Mouse (Mus musculus): Measurements from ENCODE around the gene Slc5a10. TPM values are rescaled to one million over a fixed set of nuclear protein-coding genes. Genes with fewer than 3 reads are reported as not detected.

Gene Slc5a10
- 0.08 and 0.11 TPM in 2 replicates for polyA plus RNA-seq (2016; fragmentation: Nextera tagmentation; extraction: Ambion mirVana)

- Histone ChIP-seq H3K4me3 (no peak within 1 kb of the TSS), H3K36me3 (no peaks in the 10 kb centered on the region), H3K9me3 (replicated peaks) (no peaks in the 10 kb centered on the region), H3K27ac (no peak within 1 kb of the TSS), H3K4me1 (no peaks in the 10 kb centered on the region), H3K27me3 (ENCODE audit: low read depth, poor library complexity, severe bottlenecking) (no peaks in the 10 kb centered on the region)
- no peak for DNase-seq (ENCODE audit: low spot score)
- WGBS: 89% methylated on average over 3 of the region's 3 CpGs
Measured at GRCm38 (mm10) chr11:61720636-61721035, at the start of gene Slc5a10. Gene Slc5a10, minus strand, starts transcription at chr11:61720826.

GRCm38 (mm10) chr11:61761584-61762407, 41.2 kb upstream of the Slc5a10 start, which contains the start of gene Prpsap2:
Gene Prpsap2, minus strand, starts transcription at chr11:61762088.
- no peaks in the 10 kb centered on the region for H3K9me3 ChIP-seq (replicated peaks)
- peak within 1 kb of the TSS; percentile 70 for H3K4me3 ChIP-seq
- H3K36me3 ChIP-seq: peaks cover 19% of the 10 kb centered on the region
- peak within 1 kb of the TSS; percentile 92 for H3K27ac ChIP-seq
- peak; percentile 99 for DNase-seq (ENCODE audit: low spot score)
- under 1% methylated on average over 51 of the region's 51 CpGs for WGBS
- no peaks in the 10 kb centered on the region for H3K27me3 ChIP-seq (ENCODE audit: low read depth, poor library complexity, severe bottlenecking)
- peaks cover 7% of the 10 kb centered on the region for H3K4me1 ChIP-seq

GRCm38 (mm10) chr11:61760518-61760917, 39.9 kb upstream of the Slc5a10 start:
- no peak overlapping the region for H3K27ac ChIP-seq
- H3K4me1 ChIP-seq: peaks cover 7% of the 10 kb centered on the region
- H3K36me3 ChIP-seq: peaks cover 32% of the 10 kb centered on the region
- H3K9me3 ChIP-seq (replicated peaks): no peaks in the 10 kb centered on the region
- no peak for DNase-seq (ENCODE audit: low spot score)
- H3K27me3 ChIP-seq (ENCODE audit: low read depth, poor library complexity, severe bottlenecking): no peaks in the 10 kb centered on the region
- WGBS: 76% methylated on average over 5 of the region's 5 CpGs
- H3K4me3 ChIP-seq: peak overlapping the region; percentile 70

- no peak overlapping the region for H3K4me3 ChIP-seq
- H3K36me3 ChIP-seq: peaks cover 61% of the 10 kb centered on the region
- no peaks in the 10 kb centered on the region for H3K27me3 ChIP-seq (ENCODE audit: low read depth, poor library complexity, severe bottlenecking)
- no peaks in the 10 kb centered on the region for H3K9me3 ChIP-seq (replicated peaks)
- 93% methylated on average over 2 of the region's 2 CpGs for WGBS
- H3K4me1 ChIP-seq: peaks cover 7% of the 10 kb centered on the region
- DNase-seq (ENCODE audit: low spot score): no peak
- no peak overlapping the region for H3K27ac ChIP-seq
Measured at GRCm38 (mm10) chr11:61757151-61757550, 36.5 kb upstream of the Slc5a10 start.

- H3K4me3 ChIP-seq: no peak overlapping the region
- peaks cover 94% of the 10 kb centered on the region for H3K36me3 ChIP-seq
- 84% methylated on average over 5 of the region's 5 CpGs for WGBS
- H3K27me3 ChIP-seq (ENCODE audit: low read depth, poor library complexity, severe bottlenecking): no peaks in the 10 kb centered on the region
- no peaks in the 10 kb centered on the region for H3K9me3 ChIP-seq (replicated peaks)
- no peak for DNase-seq (ENCODE audit: low spot score)
- H3K27ac ChIP-seq: no peak overlapping the region
- H3K4me1 ChIP-seq: no peaks in the 10 kb centered on the region
Measured at GRCm38 (mm10) chr11:61751612-61752011, 31.0 kb upstream of the Slc5a10 start.

- no peak for DNase-seq (ENCODE audit: low spot score)
- H3K4me3 ChIP-seq: no peak overlapping the region
- H3K4me1 ChIP-seq: no peaks in the 10 kb centered on the region
- peaks cover 96% of the 10 kb centered on the region for H3K36me3 ChIP-seq
- H3K27me3 ChIP-seq (ENCODE audit: low read depth, poor library complexity, severe bottlenecking): no peaks in the 10 kb centered on the region
- no peak overlapping the region for H3K27ac ChIP-seq
- no peaks in the 10 kb centered on the region for H3K9me3 ChIP-seq (replicated peaks)
- 78% methylated on average over 3 of the region's 3 CpGs for WGBS
Measured at GRCm38 (mm10) chr11:61747161-61747560, 26.5 kb upstream of the Slc5a10 start.

- peaks cover 96% of the 10 kb centered on the region for H3K36me3 ChIP-seq
- no peaks in the 10 kb centered on the region for H3K27me3 ChIP-seq (ENCODE audit: low read depth, poor library complexity, severe bottlenecking)
- H3K4me1 ChIP-seq: no peaks in the 10 kb centered on the region
- WGBS: 95% methylated on average over 9 of the region's 9 CpGs
- no peaks in the 10 kb centered on the region for H3K9me3 ChIP-seq (replicated peaks)
- no peak overlapping the region for H3K27ac ChIP-seq
- H3K4me3 ChIP-seq: no peak overlapping the region
- no peak for DNase-seq (ENCODE audit: low spot score)
Measured at GRCm38 (mm10) chr11:61745781-61746180, 25.2 kb upstream of the Slc5a10 start.

GRCm38 (mm10) chr11:61744460-61744859, 23.8 kb upstream of the Slc5a10 start:
- H3K27me3 ChIP-seq (ENCODE audit: low read depth, poor library complexity, severe bottlenecking): no peaks in the 10 kb centered on the region
- no peak overlapping the region for H3K4me3 ChIP-seq
- no peaks in the 10 kb centered on the region for H3K9me3 ChIP-seq (replicated peaks)
- WGBS: 73% methylated on average over 3 of the region's 3 CpGs
- no peaks in the 10 kb centered on the region for H3K4me1 ChIP-seq
- H3K36me3 ChIP-seq: peaks cover 96% of the 10 kb centered on the region
- no peak for DNase-seq (ENCODE audit: low spot score)
- no peak overlapping the region for H3K27ac ChIP-seq

- H3K27ac ChIP-seq: no peak overlapping the region
- DNase-seq (ENCODE audit: low spot score): no peak
- no peaks in the 10 kb centered on the region for H3K4me1 ChIP-seq
- no peaks in the 10 kb centered on the region for H3K27me3 ChIP-seq (ENCODE audit: low read depth, poor library complexity, severe bottlenecking)
- 82% methylated on average over 3 of the region's 3 CpGs for WGBS
- peaks cover 96% of the 10 kb centered on the region for H3K36me3 ChIP-seq
- no peaks in the 10 kb centered on the region for H3K9me3 ChIP-seq (replicated peaks)
- H3K4me3 ChIP-seq: no peak overlapping the region
Measured at GRCm38 (mm10) chr11:61743768-61744167, 23.1 kb upstream of the Slc5a10 start.

- WGBS: 95% methylated on average over 1 of the region's 1 CpGs
- Histone ChIP-seq H3K27ac (no peak overlapping the region), H3K9me3 (replicated peaks) (no peaks in the 10 kb centered on the region), H3K36me3 (peaks cover 99% of the 10 kb centered on the region), H3K27me3 (ENCODE audit: low read depth, poor library complexity, severe bottlenecking) (no peaks in the 10 kb centered on the region), H3K4me3 (no peak overlapping the region), H3K4me1 (no peaks in the 10 kb centered on the region)
- DNase-seq (ENCODE audit: low spot score): no peak
Measured at GRCm38 (mm10) chr11:61740500-61740899, 19.9 kb upstream of the Slc5a10 start.

- H3K27ac ChIP-seq: no peak overlapping the region
- H3K36me3 ChIP-seq: peaks cover 100% of the 10 kb centered on the region
- no peak for DNase-seq (ENCODE audit: low spot score)
- H3K9me3 ChIP-seq (replicated peaks): no peaks in the 10 kb centered on the region
- no peaks in the 10 kb centered on the region for H3K27me3 ChIP-seq (ENCODE audit: low read depth, poor library complexity, severe bottlenecking)
- no peaks in the 10 kb centered on the region for H3K4me1 ChIP-seq
- no peak overlapping the region for H3K4me3 ChIP-seq
- 98% methylated on average over 1 of the region's 1 CpGs for WGBS
Measured at GRCm38 (mm10) chr11:61737290-61737689, 16.7 kb upstream of the Slc5a10 start.

- H3K27ac ChIP-seq: no peak overlapping the region
- H3K4me3 ChIP-seq: no peak overlapping the region
- DNase-seq (ENCODE audit: low spot score): no peak
- WGBS: 95% methylated on average over 7 of the region's 7 CpGs
- peaks cover 96% of the 10 kb centered on the region for H3K36me3 ChIP-seq
- no peaks in the 10 kb centered on the region for H3K27me3 ChIP-seq (ENCODE audit: low read depth, poor library complexity, severe bottlenecking)
- no peaks in the 10 kb centered on the region for H3K4me1 ChIP-seq
- no peaks in the 10 kb centered on the region for H3K9me3 ChIP-seq (replicated peaks)
Measured at GRCm38 (mm10) chr11:61732672-61733071, 12.0 kb upstream of the Slc5a10 start.

- Histone ChIP-seq H3K4me1 (no peaks in the 10 kb centered on the region), H3K27me3 (ENCODE audit: low read depth, poor library complexity, severe bottlenecking) (no peaks in the 10 kb centered on the region), H3K36me3 (peaks cover 67% of the 10 kb centered on the region), H3K27ac (no peak overlapping the region), H3K4me3 (no peak overlapping the region), H3K9me3 (replicated peaks) (no peaks in the 10 kb centered on the region)
- DNase-seq (ENCODE audit: low spot score): no peak
- 74% methylated on average over 2 of the region's 2 CpGs for WGBS
Measured at GRCm38 (mm10) chr11:61728037-61728436, 7.4 kb upstream of the Slc5a10 start.
